Mouse (Mus musculus) forebrain, embryonic 13.5 days (tissue): ENCODE measurements around the gene Ctnnd2. TPM values are rescaled to one million over a fixed set of nuclear protein-coding genes. Genes with fewer than 3 reads are reported as not detected.
A peak's percentile ranks its signal among the peaks of the same experiment; 100 is the strongest.

Source experiments
- ATAC-seq: fragments of 200-750 bp; cut with Nextera tagmentation; 2 replicates; pipeline ENCODE4 v1.8.0; 2017
- H3K27ac ChIP-seq: fragments of 300-500 bp; sonication (generic); 2 replicates; pipeline ENCODE4 v1.5.1; 2015; ENCODE audit warnings: inconsistent platforms, mild to moderate bottlenecking, moderate library complexity
- H3K27me3 ChIP-seq: fragments of 300-500 bp; sonication (generic); 2 replicates; pipeline ENCODE4 v1.6.1; 2015; ENCODE audit warnings: mild to moderate bottlenecking, inconsistent platforms
- H3K36me3 ChIP-seq: fragments of 300-500 bp; sonication (generic); 2 replicates; pipeline ENCODE4 v1.6.1; 2015; ENCODE audit warnings: mild to moderate bottlenecking, inconsistent platforms; ENCODE audit not compliant: poor library complexity, severe bottlenecking
- H3K4me1 ChIP-seq: fragments of 300-500 bp; sonication (generic); 2 replicates; pipeline ENCODE4 v1.6.1; 2015; ENCODE audit warnings: inconsistent platforms
- H3K4me2 ChIP-seq: fragments of 300-500 bp; sonication (generic); 2 replicates; pipeline ENCODE4 v1.6.1; 2015; ENCODE audit warnings: inconsistent platforms, mild to moderate bottlenecking, moderate library complexity
- H3K4me3 ChIP-seq: fragments of 300-500 bp; sonication (generic); 2 replicates; pipeline ENCODE4 v1.5.1; 2015; ENCODE audit warnings: mild to moderate bottlenecking, inconsistent platforms
- H3K9ac ChIP-seq: fragments of 300-500 bp; sonication (generic); 2 replicates; pipeline ENCODE4 v1.6.1; 2015; ENCODE audit warnings: mild to moderate bottlenecking, inconsistent platforms
- H3K9me3 ChIP-seq: fragments of 300-500 bp; sonication (generic); replicated peaks from 2 replicates; pipeline ENCODE4 v1.6.1; 2016; ENCODE audit warnings: inconsistent platforms
- WGBS: fragments of 180-500 bp; shearing (Covaris S2); methylation state at CpG from one replicate; pipeline ENCODE4 v1.1.7; 2015; 5-methylcytosine and 5-hydroxymethylcytosine counted together
- polyA plus RNA-seq: library from polyadenylated mRNA; unstranded; fragments of >200 nt; fragmentation: Nextera tagmentation; extraction: Ambion mirVana; gene quantifications from 2 replicates; pipeline ENCODE4 v1.2.1, GENCODE M21; 2015

Gene Ctnnd2
- polyA plus RNA-seq, 1 experiment from 2014 or later: 60.4 TPM

DNA sequence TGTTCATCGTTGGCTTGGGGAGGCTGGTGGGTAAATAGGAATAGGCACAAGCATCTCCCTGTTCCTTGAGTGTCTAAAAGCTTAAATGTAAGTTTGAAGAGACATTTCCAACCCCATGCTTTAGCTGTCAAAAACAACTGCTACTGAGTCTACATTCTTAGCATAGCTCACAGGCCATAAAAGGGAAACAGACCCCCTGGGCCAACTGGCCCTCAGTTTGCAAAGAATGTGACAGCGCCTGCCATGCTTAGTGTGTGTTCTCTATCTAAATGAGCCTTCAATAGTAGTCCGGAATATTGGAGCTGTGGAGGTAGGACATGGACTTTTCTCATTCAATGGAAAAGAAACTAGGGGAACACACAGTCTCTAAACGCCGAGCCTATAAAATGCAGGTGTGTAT, 390.0 kb downstream of the Ctnnd2 start:
- ATAC-seq: no peak
- H3K27ac ChIP-seq: no peak overlapping the region
- H3K4me1 ChIP-seq: no peaks in the 10 kb centered on the region
- 85% methylated on average over 5 of the region's 5 CpGs for WGBS
- H3K4me3 ChIP-seq: no peak overlapping the region
- H3K36me3 ChIP-seq: no peaks in the 10 kb centered on the region
- no peak overlapping the region for H3K4me2 ChIP-seq
- no peaks in the 10 kb centered on the region for H3K27me3 ChIP-seq
- H3K9ac ChIP-seq: no peak overlapping the region
- no peaks in the 10 kb centered on the region for H3K9me3 ChIP-seq

DNA sequence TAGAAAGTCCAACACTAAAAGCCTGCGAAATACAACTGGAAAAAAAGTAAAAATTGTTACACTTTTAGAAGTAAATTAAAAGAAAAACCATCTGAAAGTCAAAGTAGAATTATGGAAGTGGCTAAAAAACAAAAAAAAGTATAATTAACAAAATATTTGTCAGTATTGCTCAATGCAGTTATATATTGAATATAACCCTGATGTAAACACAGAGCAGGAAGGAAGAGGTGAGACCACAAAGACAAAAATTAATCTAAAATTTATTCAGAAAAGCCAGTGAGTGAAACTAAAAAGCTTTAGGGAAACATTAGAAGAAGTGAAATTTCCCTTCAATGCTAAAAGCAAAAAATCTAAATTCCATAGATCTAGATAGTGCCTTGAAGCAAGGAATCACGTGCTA, 392.2 kb downstream of the Ctnnd2 start:
- no peak overlapping the region for H3K9ac ChIP-seq
- H3K4me3 ChIP-seq: no peak overlapping the region
- H3K36me3 ChIP-seq: no peaks in the 10 kb centered on the region
- H3K4me2 ChIP-seq: no peak overlapping the region
- no peak overlapping the region for H3K27ac ChIP-seq
- no peaks in the 10 kb centered on the region for H3K4me1 ChIP-seq
- H3K27me3 ChIP-seq: no peaks in the 10 kb centered on the region
- H3K9me3 ChIP-seq: no peaks in the 10 kb centered on the region
- 95% methylated on average over 2 of the region's 2 CpGs for WGBS
- ATAC-seq: no peak

DNA sequence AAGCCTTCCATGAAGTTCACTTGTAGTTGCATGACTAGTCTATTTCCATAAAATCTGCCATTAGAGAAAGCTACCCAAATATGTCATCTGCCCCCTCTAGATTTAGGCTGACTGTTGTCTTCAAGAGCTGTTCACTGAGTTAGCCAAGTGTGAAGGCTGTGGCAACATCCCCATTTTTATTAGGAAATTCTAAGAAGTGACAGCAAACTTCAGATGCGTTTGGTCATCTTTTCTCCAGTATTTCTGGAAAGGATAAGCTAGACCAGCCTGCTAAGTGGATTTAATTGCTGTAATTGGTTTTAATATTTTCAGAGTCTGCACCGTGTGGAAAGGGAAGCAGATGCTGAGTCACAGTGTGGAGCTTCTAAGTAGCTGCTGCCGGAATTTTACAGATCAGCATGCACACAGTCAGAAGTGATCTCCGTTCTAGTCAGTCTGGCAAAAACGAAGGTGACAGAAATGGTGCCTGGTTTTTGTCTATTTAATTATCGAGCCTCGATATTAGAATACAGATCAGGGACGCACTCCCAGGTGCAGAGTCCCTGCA, 397.9 kb downstream of the Ctnnd2 start:
- Histone ChIP-seq H3K9ac (no peak overlapping the region), H3K27me3 (no peaks in the 10 kb centered on the region), H3K36me3 (no peaks in the 10 kb centered on the region), H3K4me3 (no peak overlapping the region), H3K27ac (no peak overlapping the region), H3K4me1 (no peaks in the 10 kb centered on the region), H3K9me3 (no peaks in the 10 kb centered on the region), H3K4me2 (no peak overlapping the region)
- 0 out of 2 replicates have a peak, but pooled peaks have one; percentile 53 for ATAC-seq
- 80% methylated on average over 8 of the region's 8 CpGs for WGBS

DNA sequence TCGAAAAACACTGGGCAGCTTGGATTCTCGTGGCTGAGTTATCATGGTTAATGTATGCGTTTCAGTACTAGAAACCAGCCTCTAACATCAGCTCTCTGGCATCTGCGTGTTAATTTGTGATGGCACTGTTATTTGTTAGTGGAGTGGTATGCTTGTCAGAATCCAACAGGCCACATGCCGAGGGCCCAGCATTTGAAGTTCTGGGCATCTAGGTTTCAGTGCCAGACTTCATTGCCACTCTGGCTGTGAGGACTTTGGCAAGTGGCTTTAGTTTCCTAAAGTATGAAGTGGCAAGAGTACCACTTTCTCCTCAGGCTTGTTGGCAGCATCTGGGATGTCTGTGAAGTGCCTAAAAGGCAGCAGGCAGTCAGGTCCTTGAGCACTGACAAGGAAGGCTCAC, 415.1 kb downstream of the Ctnnd2 start:
- H3K9me3 ChIP-seq: no peaks in the 10 kb centered on the region
- H3K9ac ChIP-seq: no peak overlapping the region
- no peaks in the 10 kb centered on the region for H3K4me1 ChIP-seq
- no peak for ATAC-seq
- H3K4me2 ChIP-seq: no peak overlapping the region
- no peak overlapping the region for H3K4me3 ChIP-seq
- no peaks in the 10 kb centered on the region for H3K36me3 ChIP-seq
- no peaks in the 10 kb centered on the region for H3K27me3 ChIP-seq
- H3K27ac ChIP-seq: no peak overlapping the region
- WGBS: 90% methylated on average over 5 of the region's 5 CpGs

DNA sequence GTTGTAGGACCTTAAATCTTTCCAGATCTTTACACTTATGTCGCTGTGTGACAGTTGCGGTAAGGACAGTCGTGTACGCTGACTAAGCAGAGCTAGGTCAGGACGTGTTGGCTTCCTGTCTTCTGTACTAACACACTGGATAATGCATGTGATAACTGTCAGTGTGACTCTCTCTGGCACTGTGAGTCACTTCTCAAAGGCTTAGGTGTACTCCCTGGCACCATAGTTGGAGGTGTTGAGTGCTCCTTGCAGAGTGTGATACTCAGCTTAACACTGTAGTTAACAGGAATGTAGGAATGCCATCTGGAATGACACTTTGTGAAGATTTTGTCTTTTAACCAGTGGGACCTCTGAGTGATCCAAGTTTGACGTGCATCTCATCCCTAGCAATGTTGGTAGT, 418.5 kb downstream of the Ctnnd2 start:
- Histone ChIP-seq H3K4me3 (no peak overlapping the region), H3K9me3 (no peaks in the 10 kb centered on the region), H3K36me3 (peaks cover 4% of the 10 kb centered on the region; the same call in 1 of the 2 replicates), H3K27me3 (no peaks in the 10 kb centered on the region), H3K9ac (no peak overlapping the region), H3K4me2 (no peak overlapping the region), H3K27ac (no peak overlapping the region), H3K4me1 (peaks cover 9% of the 10 kb centered on the region; the same call in 1 of the 2 replicates)
- ATAC-seq: peak; percentile 53; the same call in 1 of the 2 replicates
- WGBS: 95% methylated on average over 6 of the region's 6 CpGs

DNA sequence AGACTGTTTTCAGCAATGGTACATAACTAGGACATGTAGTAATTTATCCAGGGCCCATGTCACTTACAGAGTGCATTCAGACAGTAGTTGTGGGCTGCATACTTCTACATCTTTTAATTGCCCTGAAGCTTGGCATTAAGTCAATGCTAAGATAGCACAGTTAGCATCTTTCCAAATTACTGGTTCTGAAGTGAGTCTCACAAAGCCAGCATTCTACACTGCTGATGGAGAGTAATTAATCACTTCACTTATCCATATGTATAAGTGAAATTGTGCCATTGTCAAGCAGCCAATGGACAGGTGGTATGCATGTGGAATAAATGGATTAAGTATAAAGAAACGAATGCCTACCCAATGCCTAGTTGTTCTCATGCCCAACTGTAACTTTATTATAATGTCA, 423.1 kb downstream of the Ctnnd2 start:
- Histone ChIP-seq H3K36me3 (peaks cover 4% of the 10 kb centered on the region; the same call in 1 of the 2 replicates), H3K4me1 (peaks cover 9% of the 10 kb centered on the region; the same call in 1 of the 2 replicates), H3K4me2 (no peak overlapping the region), H3K4me3 (no peak overlapping the region), H3K27ac (no peak overlapping the region), H3K9me3 (no peaks in the 10 kb centered on the region), H3K9ac (no peak overlapping the region), H3K27me3 (no peaks in the 10 kb centered on the region)
- WGBS: 23% methylated on average over 1 of the region's 1 CpGs
- peak; percentile 69 for ATAC-seq

DNA sequence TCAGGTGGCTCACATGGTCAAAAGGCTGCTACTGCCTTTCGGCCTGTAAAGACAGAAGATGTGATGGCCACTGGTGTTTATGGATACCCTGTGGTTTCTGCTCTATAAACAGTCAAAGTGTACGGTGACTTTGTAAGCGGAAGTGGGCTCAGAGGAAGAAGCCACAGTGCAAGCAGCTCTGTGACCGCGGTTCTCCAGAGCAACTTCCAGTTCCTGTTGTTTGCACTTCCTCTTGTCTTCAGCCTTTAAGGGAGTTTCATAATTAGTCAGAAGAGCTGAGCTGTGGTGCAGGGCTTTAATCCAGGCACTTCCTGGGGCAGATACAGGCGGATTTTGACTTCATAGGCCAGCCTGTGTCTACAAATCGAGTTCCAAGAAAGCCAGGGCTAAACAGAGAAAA, 438.2 kb downstream of the Ctnnd2 start:
- Histone ChIP-seq H3K36me3 (no peaks in the 10 kb centered on the region), H3K9me3 (no peaks in the 10 kb centered on the region), H3K27me3 (no peaks in the 10 kb centered on the region), H3K9ac (no peak overlapping the region), H3K4me1 (peaks cover 12% of the 10 kb centered on the region), H3K4me3 (no peak overlapping the region), H3K27ac (no peak overlapping the region), H3K4me2 (no peak overlapping the region)
- no peak for ATAC-seq
- 86% methylated on average over 7 of the region's 7 CpGs for whole genome bisulfite sequencing

DNA sequence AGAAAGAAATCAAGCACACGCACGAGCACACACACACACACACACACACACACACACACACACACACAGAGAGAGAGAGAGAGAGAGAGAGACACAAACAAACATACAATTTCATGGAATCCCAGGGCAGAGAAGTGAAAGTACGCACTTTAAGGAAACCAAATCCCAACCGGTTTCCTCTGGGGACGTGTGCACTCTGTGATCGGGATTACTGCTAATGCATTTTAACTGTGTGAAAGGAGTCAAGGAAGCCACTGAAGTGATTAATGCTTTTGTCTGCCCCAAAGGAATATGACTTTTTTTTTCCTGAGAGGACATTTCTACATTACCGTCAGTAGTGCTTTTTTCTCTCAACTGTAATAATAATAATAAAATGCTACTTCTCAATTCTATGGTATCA, 443.1 kb downstream of the Ctnnd2 start:
- no peaks in the 10 kb centered on the region for H3K27me3 ChIP-seq
- no peak overlapping the region for H3K9ac ChIP-seq
- WGBS: 70% methylated on average over 7 of the region's 7 CpGs
- no peak for ATAC-seq
- peaks cover 5% of the 10 kb centered on the region; the same call in 1 of the 2 replicates for H3K36me3 ChIP-seq
- H3K27ac ChIP-seq: no peak overlapping the region
- H3K9me3 ChIP-seq: no peaks in the 10 kb centered on the region
- H3K4me2 ChIP-seq: no peak overlapping the region
- no peak overlapping the region for H3K4me3 ChIP-seq
- peaks cover 8% of the 10 kb centered on the region; the same call in 1 of the 2 replicates for H3K4me1 ChIP-seq

DNA sequence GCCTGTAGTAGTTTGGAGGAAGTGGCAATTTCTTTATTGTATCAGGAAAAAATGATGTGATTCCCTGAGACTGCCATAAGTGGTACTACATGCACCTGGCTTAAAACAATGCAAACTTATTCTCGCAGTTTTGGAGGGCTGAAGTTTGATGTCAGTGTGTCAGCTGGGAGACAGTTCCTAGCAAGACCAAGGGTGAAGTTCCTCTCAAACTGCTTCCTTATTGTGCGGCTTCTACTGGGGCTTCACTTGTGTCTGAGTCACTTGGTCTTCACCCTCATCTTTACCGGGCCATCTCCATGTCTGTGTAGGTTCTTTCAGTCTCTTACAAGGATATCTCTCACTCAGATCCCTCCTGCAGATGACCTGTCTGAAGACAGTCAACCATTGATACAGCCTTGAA, 444.5 kb downstream of the Ctnnd2 start:
- 92% methylated on average over 3 of the region's 3 CpGs for WGBS
- no peak overlapping the region for H3K27ac ChIP-seq
- ATAC-seq: no peak
- no peaks in the 10 kb centered on the region for H3K9me3 ChIP-seq
- peaks cover 5% of the 10 kb centered on the region; the same call in 1 of the 2 replicates for H3K36me3 ChIP-seq
- no peaks in the 10 kb centered on the region for H3K27me3 ChIP-seq
- H3K4me2 ChIP-seq: no peak overlapping the region
- no peak overlapping the region for H3K9ac ChIP-seq
- no peak overlapping the region for H3K4me3 ChIP-seq
- H3K4me1 ChIP-seq: peaks cover 5% of the 10 kb centered on the region; the same call in 1 of the 2 replicates

DNA sequence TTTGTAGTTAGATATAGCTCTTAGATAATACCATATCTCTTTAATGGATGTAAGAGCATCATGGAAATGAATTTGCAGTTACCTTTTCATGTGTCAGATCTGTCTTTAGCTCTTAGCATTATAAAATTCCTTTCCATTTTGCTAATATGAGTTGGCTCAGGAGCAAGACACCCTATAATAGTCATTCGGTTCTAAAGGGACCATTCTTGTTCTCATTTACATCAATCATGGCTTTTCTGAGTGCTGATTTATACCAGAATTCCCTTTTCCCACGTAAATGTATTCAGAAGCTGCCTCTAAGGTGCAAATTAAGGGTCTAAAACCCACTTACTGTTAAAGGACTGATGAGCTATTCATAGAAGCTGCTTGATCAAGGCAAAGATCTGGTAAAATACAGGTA, 445.5 kb downstream of the Ctnnd2 start:
- 59% methylated on average over 2 of the region's 2 CpGs for WGBS
- H3K9ac ChIP-seq: no peak overlapping the region
- no peak overlapping the region for H3K4me2 ChIP-seq
- no peak overlapping the region for H3K4me3 ChIP-seq
- H3K27me3 ChIP-seq: no peaks in the 10 kb centered on the region
- H3K9me3 ChIP-seq: no peaks in the 10 kb centered on the region
- H3K27ac ChIP-seq: no peak overlapping the region
- H3K36me3 ChIP-seq: peaks cover 5% of the 10 kb centered on the region; the same call in 1 of the 2 replicates
- no peaks in the 10 kb centered on the region for H3K4me1 ChIP-seq
- peak; percentile 52 for ATAC-seq

DNA sequence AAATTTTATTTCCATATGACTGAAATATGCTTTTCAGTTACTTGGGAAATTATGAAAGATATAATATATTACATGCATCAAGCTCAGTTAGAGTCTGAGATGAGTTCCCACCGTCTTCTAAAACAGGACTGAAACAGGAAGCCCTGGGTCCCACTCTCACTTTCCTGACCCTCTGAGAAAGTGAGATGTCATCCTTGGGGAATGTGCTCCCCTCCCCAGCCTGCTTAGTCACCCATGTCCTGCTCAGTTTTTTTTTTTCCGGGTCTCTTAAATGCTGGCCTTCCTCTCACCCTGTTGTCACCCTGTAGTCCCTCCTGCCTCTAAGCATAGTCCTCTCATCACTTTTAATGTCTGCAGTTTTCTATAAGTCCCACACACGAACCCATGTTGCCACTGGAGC, 456.1 kb downstream of the Ctnnd2 start:
- H3K4me2 ChIP-seq: no peak overlapping the region
- H3K4me3 ChIP-seq: no peak overlapping the region
- WGBS: 44% methylated on average over 3 of the region's 3 CpGs
- no peaks in the 10 kb centered on the region for H3K27me3 ChIP-seq
- no peak for ATAC-seq
- H3K9ac ChIP-seq: no peak overlapping the region
- H3K27ac ChIP-seq: no peak overlapping the region
- peaks cover 12% of the 10 kb centered on the region; the same call in 1 of the 2 replicates for H3K4me1 ChIP-seq
- no peaks in the 10 kb centered on the region for H3K9me3 ChIP-seq
- 0 out of 2 replicates have a peak, but pooled peaks cover 4% of the 10 kb centered on the region for H3K36me3 ChIP-seq

DNA sequence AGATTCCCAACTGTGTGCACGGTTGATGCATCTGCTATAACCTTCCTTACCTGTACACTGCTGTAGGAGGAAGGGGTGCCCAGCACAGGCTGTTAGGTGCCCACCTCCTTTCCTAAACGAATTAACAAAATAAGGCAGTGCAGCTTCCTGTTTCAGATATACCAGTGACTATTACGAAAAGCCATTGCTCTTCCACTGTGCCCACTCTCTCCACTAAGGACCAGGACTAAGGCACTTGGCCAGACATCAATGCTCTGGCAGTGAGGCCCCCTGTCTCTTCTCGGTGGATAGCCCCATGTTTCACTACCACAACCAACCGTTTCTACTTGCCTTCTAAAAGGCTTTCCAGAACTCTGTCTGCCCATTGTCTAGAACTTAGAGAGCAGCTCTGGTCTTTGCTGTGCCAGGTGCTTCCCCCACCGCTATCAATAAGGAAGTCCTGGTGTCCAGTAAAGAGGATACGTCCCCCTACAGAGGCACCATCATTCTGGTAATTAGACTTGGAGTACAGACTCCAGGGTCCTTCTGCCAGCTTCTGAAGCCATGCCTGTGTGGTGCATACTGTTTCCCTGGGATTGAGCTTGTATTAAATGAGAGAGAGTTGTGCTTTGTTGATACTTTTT, 459.8 kb downstream of the Ctnnd2 start:
- H3K27ac ChIP-seq: no peak overlapping the region
- 77% methylated on average over 7 of the region's 7 CpGs for WGBS
- no peak for ATAC-seq

More for the DNA sequence above, 459.8 kb downstream of the Ctnnd2 start:
- Histone ChIP-seq H3K4me1 (peaks cover 23% of the 10 kb centered on the region), H3K9me3 (no peaks in the 10 kb centered on the region), H3K4me3 (no peak overlapping the region), H3K36me3 (0 out of 2 replicates have a peak, but pooled peaks cover 4% of the 10 kb centered on the region), H3K27me3 (no peaks in the 10 kb centered on the region), H3K4me2 (no peak overlapping the region), H3K9ac (no peak overlapping the region)
